Mouse (Mus musculus) forebrain, embryonic 14.5 days (tissue): Measurements from ENCODE around the gene Nipsnap2. TPM values are rescaled to one million over a fixed set of nuclear protein-coding genes. Genes with fewer than 3 reads are reported as not detected.
"Not testable (repeated sequence)": the region's sequence is repeated elsewhere in the genome, so short reads cannot be mapped to it uniquely, and the experiment has no call there.

Source experiments
- ATAC-seq: fragments of 200-750 bp; cut with Nextera tagmentation; 2 replicates; pipeline ENCODE4 v1.8.0; 2017; ENCODE audit warnings: mild to moderate bottlenecking, moderate library complexity
- DNase-seq: peaks from one replicate; pipeline ENCODE4 v3.0.0-alpha.2; 2015; ENCODE audit warnings: low spot score
- H3K27ac ChIP-seq: fragments of 300-500 bp; sonication (generic); 2 replicates; pipeline ENCODE4 v1.5.1; 2014; ENCODE audit warnings: low read depth, mild to moderate bottlenecking, control low read depth, low read length, moderate library complexity
- H3K27me3 ChIP-seq: fragments of 300-500 bp; sonication (generic); replicated peaks from 2 replicates; pipeline ENCODE4 v1.6.1; 2014; ENCODE audit warnings: low read length, control low read depth, mixed read lengths; ENCODE audit not compliant: control insufficient read depth, insufficient read depth
- H3K36me3 ChIP-seq: fragments of 300-500 bp; sonication (generic); 2 replicates; pipeline ENCODE4 v1.6.1; 2014; ENCODE audit warnings: low read length, control low read depth; ENCODE audit not compliant: control insufficient read depth, insufficient read depth
- H3K4me1 ChIP-seq: fragments of 300-500 bp; sonication (generic); 2 replicates; pipeline ENCODE4 v1.6.1; 2014; ENCODE audit warnings: antibody characterized with exemption, low read length, control low read depth; ENCODE audit not compliant: control insufficient read depth, insufficient read depth
- H3K4me2 ChIP-seq: fragments of 300-500 bp; sonication (generic); 2 replicates; pipeline ENCODE4 v1.6.1; 2014; ENCODE audit warnings: mild to moderate bottlenecking, control low read depth, low read length
- H3K4me3 ChIP-seq: fragments of 300-500 bp; sonication (generic); 2 replicates; pipeline ENCODE4 v1.5.1; 2014; ENCODE audit warnings: low read depth, low read length, control low read depth
- H3K9ac ChIP-seq: fragments of 300-500 bp; sonication (generic); 2 replicates; pipeline ENCODE4 v1.6.1; 2014; ENCODE audit warnings: mild to moderate bottlenecking, low read length, control low read depth, moderate library complexity
- H3K9me3 ChIP-seq: fragments of 300-500 bp; sonication (generic); replicated peaks from 2 replicates; pipeline ENCODE4 v1.6.1; 2016; ENCODE audit warnings: low read length, control low read depth, mixed read lengths; ENCODE audit not compliant: control insufficient read depth
- WGBS: fragments of 180-500 bp; shearing (Covaris S2); extraction: QIAGEN DNeasy Blood & Tissue Kit; methylation state at CpG from one replicate; pipeline ENCODE4 v1.1.7; 2014; 5-methylcytosine and 5-hydroxymethylcytosine counted together
- polyA plus RNA-seq: library from polyadenylated mRNA; unstranded; fragments of >200 nt; fragmentation: Nextera tagmentation; extraction: Ambion mirVana; gene quantifications from 2 replicates; pipeline ENCODE4 v1.2.1, GENCODE M21; 2014

Nipsnap2 gene
- polyA plus RNA-seq, 1 experiment from 2014 or later = 78.9 TPM

DNA sequence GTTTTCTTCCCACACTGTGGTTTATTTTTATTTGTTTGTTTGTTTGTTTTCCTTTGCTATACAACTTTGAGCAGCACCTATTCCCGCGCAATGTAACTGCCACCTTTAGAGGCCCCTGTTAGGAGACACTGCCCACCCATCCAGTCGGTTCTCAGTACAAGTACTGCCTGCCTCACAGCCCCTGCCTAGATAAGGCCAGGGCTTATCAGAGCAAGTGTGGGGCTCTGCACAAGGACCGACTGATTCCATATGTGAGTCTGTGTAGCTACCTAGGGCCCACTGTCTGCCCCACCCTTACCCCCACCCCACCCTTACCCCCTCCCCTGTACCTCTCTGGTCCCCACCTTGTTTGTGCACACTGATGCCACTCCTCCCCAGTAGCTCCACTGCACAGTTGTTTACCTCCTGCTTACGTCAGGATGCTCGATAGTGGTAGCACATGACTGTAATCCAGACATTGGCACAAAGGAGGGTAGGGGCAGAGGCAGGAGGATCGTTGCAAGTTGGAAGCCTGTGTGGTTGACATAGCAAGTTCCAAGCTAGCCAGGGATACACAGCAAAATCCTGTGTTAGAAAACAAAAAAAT, 18.1 kb downstream of the Nipsnap2 start:
- DNase-seq = no peak

DNA sequence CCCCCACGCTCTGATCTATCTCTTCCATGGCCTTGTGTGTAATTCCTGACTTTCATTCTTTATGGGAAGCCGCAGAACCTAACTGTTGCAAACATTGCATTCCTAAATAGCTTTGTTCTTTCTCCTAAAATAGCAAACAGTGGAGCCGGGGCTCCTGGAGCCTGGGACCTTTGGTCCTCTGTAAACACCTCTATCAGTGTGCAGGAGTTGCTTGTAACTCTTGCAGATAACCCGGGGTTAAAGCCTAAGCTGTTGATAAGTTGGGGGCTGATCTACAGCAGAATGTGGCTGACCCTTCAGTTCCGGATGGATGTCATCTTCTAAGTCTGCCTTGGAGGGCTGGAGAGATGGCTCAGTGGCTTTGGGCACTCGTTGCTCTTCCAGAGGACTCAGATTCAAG, 19.2 kb downstream of the Nipsnap2 start:
- Histone ChIP-seq H3K36me3 (peaks cover 42% of the 10 kb centered on the region), H3K4me2 (no peak overlapping the region), H3K4me3 (no peak overlapping the region), H3K9ac (no peak overlapping the region), H3K4me1 (no peaks in the 10 kb centered on the region), H3K27ac (no peak overlapping the region), H3K27me3 (no peaks in the 10 kb centered on the region), H3K9me3 (no peaks in the 10 kb centered on the region)
- WGBS = 86% methylated on average over 6 of the region's 6 CpGs
- ATAC-seq = no peak
- DNase-seq = no peak

More for the DNA sequence above, 18.1 kb downstream of the Nipsnap2 start:
- H3K4me1 ChIP-seq = no peaks in the 10 kb centered on the region
- peaks cover 32% of the 10 kb centered on the region for H3K36me3 ChIP-seq
- H3K27me3 ChIP-seq = no peaks in the 10 kb centered on the region
- H3K9me3 ChIP-seq = no peaks in the 10 kb centered on the region
- H3K27ac ChIP-seq = no peak overlapping the region
- H3K4me2 ChIP-seq = no peak overlapping the region
- H3K4me3 ChIP-seq = no peak overlapping the region
- 91% methylated on average over 7 of the region's 7 CpGs for WGBS
- no peak for ATAC-seq
- no peak overlapping the region for H3K9ac ChIP-seq

DNA sequence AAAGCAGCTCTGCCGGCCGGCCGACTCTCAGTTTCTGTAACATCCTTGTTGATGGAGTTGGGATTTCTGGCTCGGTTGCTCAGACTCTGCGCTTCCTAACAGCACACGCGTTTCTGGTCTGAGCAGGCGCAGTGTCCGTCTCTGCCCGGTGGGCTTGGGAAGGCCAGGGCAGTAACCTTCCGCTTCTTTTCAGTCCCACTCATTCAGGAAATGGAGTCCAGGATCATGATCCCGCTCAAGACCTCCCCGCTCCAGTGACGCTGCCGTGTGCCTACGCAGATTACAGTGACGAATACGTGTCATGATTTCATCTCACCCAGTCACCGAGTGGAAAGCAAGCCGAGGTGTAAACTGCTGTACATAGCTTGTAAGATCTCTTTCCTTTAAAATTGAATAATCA, 32.0 kb downstream of the Nipsnap2 start:
- no peak overlapping the region for H3K4me2 ChIP-seq
- ATAC-seq = no peak
- H3K9ac ChIP-seq = no peak overlapping the region
- no peaks in the 10 kb centered on the region for H3K9me3 ChIP-seq
- no peaks in the 10 kb centered on the region for H3K27me3 ChIP-seq
- no peak overlapping the region for H3K4me3 ChIP-seq
- H3K27ac ChIP-seq = no peak overlapping the region
- 93% methylated on average over 20 of the region's 20 CpGs for WGBS
- H3K36me3 ChIP-seq = peaks cover 37% of the 10 kb centered on the region
- H3K4me1 ChIP-seq = peaks cover 7% of the 10 kb centered on the region; the same call in 1 of the 2 replicates
- no peak for DNase-seq

DNA sequence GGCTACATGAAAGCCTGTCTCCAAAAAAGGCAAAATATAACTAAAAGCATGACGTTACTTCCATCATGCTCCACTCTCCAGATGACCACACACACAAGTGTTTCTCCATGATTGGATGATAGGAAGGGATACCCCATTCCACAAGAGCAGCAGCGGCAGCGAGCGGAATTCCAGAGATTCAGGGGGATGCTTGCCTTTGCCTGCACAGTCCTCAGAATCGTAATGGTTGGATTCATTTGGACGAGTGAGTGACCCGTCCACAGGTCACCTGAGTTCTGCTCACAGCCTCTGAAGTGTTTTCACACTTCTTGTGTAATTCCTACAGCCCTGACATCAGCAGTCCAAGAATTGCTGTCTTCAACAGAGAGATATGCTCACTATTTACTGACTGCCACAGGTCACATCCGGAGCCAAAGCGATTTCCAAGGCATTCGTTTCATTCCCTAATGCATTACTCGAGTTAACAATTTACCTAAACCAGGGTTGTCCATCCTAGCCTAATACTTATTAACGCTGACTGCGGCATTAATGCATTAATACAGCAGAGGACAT, 35.1 kb downstream of the Nipsnap2 start:
- H3K27ac ChIP-seq = no peak overlapping the region
- WGBS = 91% methylated on average over 13 of the region's 13 CpGs
- no peak overlapping the region for H3K9ac ChIP-seq
- peaks cover 10% of the 10 kb centered on the region; the same call in 1 of the 2 replicates for H3K4me1 ChIP-seq
- no peak overlapping the region for H3K4me2 ChIP-seq
- H3K4me3 ChIP-seq = no peak overlapping the region
- no peak for ATAC-seq
- DNase-seq = no peak
- H3K36me3 ChIP-seq = peaks cover 25% of the 10 kb centered on the region
- no peaks in the 10 kb centered on the region for H3K27me3 ChIP-seq
- no peaks in the 10 kb centered on the region for H3K9me3 ChIP-seq

DNA sequence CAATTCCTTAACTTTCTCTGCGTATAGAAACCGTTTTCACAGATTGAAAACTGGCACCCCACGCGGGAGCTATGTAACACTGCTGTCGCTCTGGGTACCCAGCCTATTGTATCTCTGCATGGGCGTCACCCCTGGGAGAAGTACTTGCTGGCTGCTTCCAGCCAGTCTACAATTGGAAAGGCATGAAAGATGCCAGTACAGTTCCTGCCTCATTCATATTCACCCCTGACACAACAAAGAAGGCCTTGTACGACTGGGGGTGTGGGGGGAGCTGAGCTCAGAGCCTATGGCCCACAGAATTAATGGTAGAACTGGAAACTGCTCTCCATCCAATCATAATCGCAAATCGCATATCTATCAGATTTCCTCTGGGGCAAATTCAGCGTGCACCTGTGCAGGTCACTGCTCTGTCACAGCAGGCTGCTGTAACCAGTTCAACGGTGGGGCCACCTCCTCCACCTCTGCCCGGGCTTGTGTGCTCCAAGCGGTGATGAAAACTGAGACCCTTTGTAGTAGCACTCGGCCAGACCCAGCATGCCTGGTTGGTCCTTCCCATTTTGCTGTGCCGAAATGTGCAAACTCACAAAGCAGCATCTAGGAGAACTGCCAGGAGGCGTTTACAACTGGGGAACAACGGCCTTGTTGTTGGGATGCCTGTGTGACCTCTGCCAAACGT, 37.1 kb downstream of the Nipsnap2 start:
- DNase-seq = peak; percentile 87
- 22% methylated on average over 18 of the region's 18 CpGs for WGBS
- H3K27me3 ChIP-seq = no peaks in the 10 kb centered on the region
- H3K36me3 ChIP-seq = peaks cover 15% of the 10 kb centered on the region; the same call in 1 of the 2 replicates
- peaks cover 10% of the 10 kb centered on the region; the same call in 1 of the 2 replicates for H3K4me1 ChIP-seq
- H3K27ac ChIP-seq = peak overlapping the region; percentile 90
- peak; percentile 94 for ATAC-seq
- no peak overlapping the region; the same call in 1 of the 2 replicates for H3K9ac ChIP-seq
- no peaks in the 10 kb centered on the region for H3K9me3 ChIP-seq
- no peak overlapping the region for H3K4me3 ChIP-seq
- H3K4me2 ChIP-seq = no peak overlapping the region; the same call in 1 of the 2 replicates

DNA sequence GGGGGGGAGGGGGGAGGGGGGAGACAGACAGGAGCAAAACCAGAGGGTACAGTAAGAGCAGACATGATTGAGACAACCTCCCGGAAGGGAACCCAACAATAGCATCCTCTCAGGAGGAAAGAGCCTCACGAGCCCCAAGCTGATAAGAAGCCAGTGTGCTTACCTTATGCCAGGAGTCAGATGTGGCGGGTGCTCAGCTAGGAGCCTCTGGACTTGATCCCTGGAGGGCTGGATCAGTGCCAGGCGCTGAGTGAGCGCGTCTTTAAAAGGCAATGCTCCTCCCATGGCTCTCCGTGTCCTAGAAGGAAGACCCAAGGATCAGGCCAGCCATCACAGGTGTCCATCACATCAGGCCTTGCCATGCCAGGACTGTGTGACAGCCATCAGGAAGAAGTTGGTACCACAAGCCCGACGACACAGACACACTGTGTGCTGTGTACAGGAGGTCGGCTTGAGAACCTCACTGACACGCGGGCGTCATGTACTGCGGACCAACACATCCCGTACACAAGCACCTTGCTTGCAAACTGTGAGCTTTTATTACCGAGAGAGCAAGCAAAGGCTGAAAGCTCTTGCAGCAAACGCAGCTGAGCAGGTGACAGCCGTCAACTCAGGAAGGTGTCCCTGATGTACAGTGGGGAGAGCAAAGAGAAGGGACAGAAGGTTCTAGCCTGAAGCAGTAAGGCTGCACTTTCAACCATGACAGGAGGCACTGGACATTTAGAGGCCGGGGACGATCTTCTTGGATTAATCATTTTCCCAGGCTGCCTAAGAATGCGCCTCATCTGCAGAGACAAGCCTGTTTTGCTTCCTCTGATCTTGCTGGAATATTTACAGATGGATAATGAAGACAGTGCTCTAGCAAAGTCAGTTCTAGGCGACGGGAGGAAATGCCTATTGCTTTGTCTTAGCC, 45.8 kb downstream of the Nipsnap2 start:
- Histone ChIP-seq H3K36me3 (peaks cover 8% of the 10 kb centered on the region; the same call in 1 of the 2 replicates), H3K4me2 (no peak overlapping the region), H3K27ac (no peak overlapping the region), H3K9me3 (no peaks in the 10 kb centered on the region), H3K9ac (no peak overlapping the region), H3K4me3 (no peak overlapping the region), H3K27me3 (no peaks in the 10 kb centered on the region), H3K4me1 (no peaks in the 10 kb centered on the region)
- 89% methylated on average over 23 of the region's 23 CpGs for WGBS
- no peak for ATAC-seq
- DNase-seq = no peak

DNA sequence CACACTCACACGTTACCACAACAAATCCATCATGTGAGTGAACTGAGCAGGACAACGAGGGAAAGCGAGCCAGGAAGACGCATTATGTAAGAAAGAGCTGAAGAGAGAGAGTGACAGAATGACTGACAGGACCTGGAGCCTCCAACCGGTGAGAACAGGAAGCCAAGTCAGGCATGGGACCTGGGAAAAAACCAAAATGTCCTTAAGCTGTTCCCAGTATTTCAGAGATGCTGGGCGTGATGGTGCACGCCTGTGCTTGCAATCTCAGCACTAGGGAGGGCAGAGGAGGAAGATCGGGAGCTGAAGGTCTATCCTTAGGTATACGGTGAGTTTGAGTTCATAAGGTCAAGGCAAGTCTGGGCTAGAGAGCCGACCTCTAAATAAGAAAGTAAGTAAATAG, 47.6 kb downstream of the Nipsnap2 start:
- 89% methylated on average over 10 of the region's 10 CpGs for WGBS
- Histone ChIP-seq H3K9me3 (no peaks in the 10 kb centered on the region), H3K9ac (no peak overlapping the region), H3K4me2 (no peak overlapping the region), H3K27me3 (no peaks in the 10 kb centered on the region), H3K27ac (no peak overlapping the region), H3K4me1 (no peaks in the 10 kb centered on the region), H3K4me3 (no peak overlapping the region), H3K36me3 (peaks cover 8% of the 10 kb centered on the region; the same call in 1 of the 2 replicates)
- no peak for ATAC-seq
- no peak for DNase-seq

DNA sequence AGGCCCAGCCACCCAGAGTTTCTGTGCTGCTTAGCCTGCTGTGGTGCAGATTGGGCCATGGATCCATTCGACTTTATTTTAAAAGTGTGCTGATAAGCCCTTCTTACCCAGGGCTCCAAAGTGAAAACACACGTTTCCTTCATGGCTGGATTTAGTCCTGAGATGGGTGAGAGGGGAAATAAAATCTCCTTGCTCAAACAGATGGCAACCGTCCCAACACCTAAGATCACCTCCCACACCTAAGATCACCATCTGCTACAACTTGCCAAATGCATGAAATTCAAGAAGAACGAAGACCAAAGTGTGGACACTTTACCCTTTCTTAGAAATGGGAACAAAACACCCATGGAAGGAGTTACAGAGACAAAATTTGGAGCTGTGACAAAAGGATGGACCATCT, 48.5 kb downstream of the Nipsnap2 start:
- H3K9ac ChIP-seq, ATAC-seq, H3K4me3 ChIP-seq, H3K9me3 ChIP-seq, H3K4me2 ChIP-seq, H3K36me3 ChIP-seq, H3K4me1 ChIP-seq, H3K27me3 ChIP-seq, H3K27ac ChIP-seq, DNase-seq: not testable (repeated sequence)
- WGBS = 85% methylated on average over 4 of the region's 4 CpGs
